Mouse (Mus musculus) CD8-positive naive resting alpha-beta T cell, adult 57 days (primary cell): Measurements from ENCODE around the gene Tex35. TPM values are rescaled to one million over a fixed set of nuclear protein-coding genes. Genes with fewer than 3 reads are reported as not detected.

Experiments
- total RNA-seq: library from RNA; stranded (reverse); gene quantifications from one replicate; pipeline ENCODE4 v1.2.4, GENCODE M21; 2023

Tex35 gene
- not detected for total RNA-seq

DNA sequence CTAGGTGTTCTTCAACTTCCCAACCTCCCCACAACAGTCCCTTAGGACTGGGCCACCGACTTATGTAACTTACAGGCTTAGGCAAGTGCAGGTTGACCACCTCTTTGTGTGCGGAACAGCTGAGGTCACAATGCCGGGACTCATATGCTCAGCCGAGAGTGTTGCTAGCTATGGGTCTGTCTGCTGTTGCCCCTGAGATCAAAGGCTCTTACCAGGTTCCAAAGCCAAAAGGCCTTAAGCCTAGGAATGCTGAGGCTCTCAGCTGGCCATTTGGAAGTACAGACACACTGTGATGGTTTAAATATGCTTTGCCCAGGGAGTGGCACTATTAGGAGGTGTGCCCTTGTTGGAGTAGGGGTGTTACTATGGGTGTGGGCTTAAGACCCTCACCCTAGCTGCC is at the start of gene Tex35:
Tex35 (minus strand) TSS at position 101 of the 400 bp plus-strand sequence.

Other genes with a start within 250 kb of the Tex35 start
- gene Ralgps2, start 169.1 kb downstream of the Tex35 start, total RNA-seq, result 116 TPM